9 mouse cellular contexts compared by ENCODE assay signal in genomic region chr13:42757654-42758400, GRCm38 (mm10).
A peak's percentile ranks its signal among the peaks of the same experiment; 100 is the strongest.
DNase-seq lines count a peak whose midpoint lies in the region.
"Had no signal": no experiment of that assay in that cellular context is flagged by ENCODE, and none has a peak within 500 bp of the region (broad histone marks: within the 10 kb centered on the region; RNA-seq: fewer than 3 reads in every experiment).

No protein-coding gene starts in this region.

- intact Hi-C loops in left cerebral cortex, postnatal 14 days (cut with DNase I) = no loop called here

- DNase-seq in Muller cell, postnatal 12 days (ENCODE audit: inconsistent ontology term) = peak; percentile 58
- peak; percentile 84 for DNase-seq in brain, adult 2 months (ENCODE audit: low read depth, low spot score)
- DNase-seq in kidney, adult 11 months = peak; percentile 79
- peak; percentile 56 to 62 for DNase-seq in left cerebral cortex, postnatal 14 days (ENCODE audit: low spot score in 2 of 2)
- DNase-seq in gastrocnemius, postnatal 4 days (ENCODE audit: low spot score in 2 of 2) = no peak
- DNase-seq in heart, postnatal 4 days = no peak
- no peak for DNase-seq in ovary, adult 18-20 months (ENCODE audit: low spot score)
- DNase-seq in adrenal gland, adult 2 months = no peak
- DNase-seq: liver, embryonic 13.5 days had no signal

Comparison
In these comparisons a context has a peak if more than half of its experiments do, and no peak if none do; other contexts are left out.
1. DNase-seq: peak in Muller cell, postnatal 12 days (single experiment), brain, adult 2 months (single experiment), kidney, adult 11 months (single experiment) and left cerebral cortex, postnatal 14 days (2 of 2); none in gastrocnemius, postnatal 4 days (0 of 2), heart, postnatal 4 days (single experiment), ovary, adult 18-20 months (single experiment) and adrenal gland, adult 2 months (single experiment).